30 mouse cellular contexts compared by ENCODE assay signal in the genomic region with DNA sequence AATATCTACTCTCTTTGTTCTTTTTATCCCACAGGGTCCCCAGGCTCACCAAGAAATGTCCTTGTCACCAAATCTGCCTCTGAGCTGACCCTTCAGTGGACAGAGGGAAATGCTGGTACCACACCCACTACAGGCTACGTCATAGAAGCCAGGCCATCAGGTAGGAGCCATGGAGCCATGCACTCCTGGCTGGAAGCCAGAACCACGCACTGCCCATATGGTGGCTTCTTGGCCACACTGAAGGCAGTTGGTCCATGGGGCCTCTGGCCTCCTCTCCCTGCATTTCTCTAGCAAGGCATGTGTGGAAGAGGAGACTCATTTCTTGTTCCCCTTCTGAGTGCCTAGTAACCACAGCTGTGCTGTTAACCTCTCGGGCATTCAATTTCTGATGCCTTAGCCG.
DNase-seq lines count a peak whose midpoint lies in the region; ATAC-seq lines count a peak whose summit lies in the region.
"Had no signal": no experiment of that assay in that cellular context is flagged by ENCODE, and none has a peak within 500 bp of the region (broad histone marks: within the 10 kb centered on the region; RNA-seq: fewer than 3 reads in every experiment).

No protein-coding gene starts in this region.

- peak; percentile 21; the same call in 1 of the 2 replicates for ATAC-seq in hindbrain, embryonic 13.5 days (ENCODE audit: low FRiP score)
- no peak for ATAC-seq in neural tube, embryonic 13.5 days (ENCODE audit: low read depth)
- no peak for ATAC-seq in heart, embryonic 12.5 days (ENCODE audit: insufficient number of reproducible peaks, low FRiP score)
- ATAC-seq: activated CD4-positive, CD25-positive, alpha-beta regulatory T cell, adult 4 months; forebrain, embryonic 16.5 days; midbrain, embryonic 16.5 days had no signal

- H3K4me1 ChIP-seq in hindbrain, embryonic 13.5 days (replicated peaks): peaks cover 25% of the 10 kb centered on the region
- H3K4me1 ChIP-seq in hindbrain, embryonic 10.5 days (replicated peaks): peaks cover 15% of the 10 kb centered on the region
- H3K4me1 ChIP-seq in neural tube, embryonic 13.5 days (replicated peaks): peaks cover 25% of the 10 kb centered on the region
- peaks cover 6% of the 10 kb centered on the region; the same call in 1 of the 2 replicates for H3K4me1 ChIP-seq in embryonic facial prominence, embryonic 10.5 days
- H3K4me1 ChIP-seq in heart, embryonic 12.5 days (replicated peaks): no peaks in the 10 kb centered on the region
- H3K4me1 ChIP-seq: heart, embryonic 15.5 days; stomach, embryonic 15.5 days had no signal

- no peak overlapping the region for H3K9ac ChIP-seq in hindbrain, embryonic 13.5 days
- H3K9ac ChIP-seq in neural tube, embryonic 13.5 days: no peak overlapping the region
- no peak overlapping the region for H3K9ac ChIP-seq in heart, embryonic 12.5 days
- H3K9ac ChIP-seq: heart, embryonic 15.5 days; hindbrain, embryonic 14.5 days; liver, embryonic 14.5 days; stomach, embryonic 15.5 days had no signal

- H3K9me3 ChIP-seq in hindbrain, embryonic 13.5 days: peaks cover 4% of the 10 kb centered on the region; the same call in 1 of the 2 replicates
- H3K9me3 ChIP-seq in hindbrain, embryonic 10.5 days: no peaks in the 10 kb centered on the region
- H3K9me3 ChIP-seq in neural tube, embryonic 13.5 days: no peaks in the 10 kb centered on the region
- H3K9me3 ChIP-seq in embryonic facial prominence, embryonic 10.5 days: no peaks in the 10 kb centered on the region
- no peaks in the 10 kb centered on the region; the same call in 1 of the 2 replicates for H3K9me3 ChIP-seq in heart, embryonic 12.5 days (replicated peaks)
- H3K9me3 ChIP-seq: heart, embryonic 15.5 days; stomach, embryonic 15.5 days had no signal

- peaks cover 5% of the 10 kb centered on the region; the same call in 1 of the 2 replicates for H3K36me3 ChIP-seq in hindbrain, embryonic 13.5 days
- no peaks in the 10 kb centered on the region for H3K36me3 ChIP-seq in hindbrain, embryonic 10.5 days
- no peaks in the 10 kb centered on the region for H3K36me3 ChIP-seq in neural tube, embryonic 13.5 days
- no peaks in the 10 kb centered on the region for H3K36me3 ChIP-seq in embryonic facial prominence, embryonic 10.5 days (replicated peaks)
- H3K36me3 ChIP-seq in heart, embryonic 12.5 days: peaks cover 17% of the 10 kb centered on the region

- no peak overlapping the region for H3K4me3 ChIP-seq in hindbrain, embryonic 13.5 days
- H3K4me3 ChIP-seq in hindbrain, embryonic 10.5 days: no peak overlapping the region
- H3K4me3 ChIP-seq in neural tube, embryonic 13.5 days: no peak overlapping the region
- no peak overlapping the region for H3K4me3 ChIP-seq in embryonic facial prominence, embryonic 10.5 days
- no peak overlapping the region for H3K4me3 ChIP-seq in heart, embryonic 12.5 days
- H3K4me3 ChIP-seq: erythroblast, embryonic 14.5 days; gastrocnemius, adult 2 months; heart, embryonic 15.5 days; myocyte; stomach, embryonic 15.5 days had no signal

- no peak for DNase-seq in hindbrain, embryonic 10.5 days (ENCODE audit: low spot score)
- no peak for DNase-seq in neural tube, embryonic 10.5 days (ENCODE audit: extremely low spot score, low spot score)
- peak; percentile 92 for DNase-seq in cerebellum, adult 9-11 months
- no peak for DNase-seq in embryonic facial prominence, embryonic 10.5 days (ENCODE audit: low spot score)
- no peak for DNase-seq in retina, embryonic 14.5 days (ENCODE audit: low spot score)
- DNase-seq: adrenal gland, adult 8-10 months; gastrocnemius, adult 2 months; heart, postnatal 36 days; kidney, adult 2 months; kidney, postnatal 4 days; layer of hippocampus, postnatal 36 days; liver; lung, adult 2 months; lung, postnatal 10 days; retina, postnatal 1 day; right cerebral cortex, postnatal 25 days had no signal

- peak overlapping the region; percentile 40; the same call in 1 of the 2 replicates for H3K27ac ChIP-seq in hindbrain, embryonic 13.5 days
- H3K27ac ChIP-seq in hindbrain, embryonic 10.5 days: no peak overlapping the region
- H3K27ac ChIP-seq in neural tube, embryonic 13.5 days (replicated peaks): peak overlapping the region; percentile 38; the same call in 1 of the 2 replicates
- 0 out of 2 replicates have a peak overlapping the region, but pooled peaks have one; percentile 24 for H3K27ac ChIP-seq in embryonic facial prominence, embryonic 10.5 days (replicated peaks)
- H3K27ac ChIP-seq in heart, embryonic 12.5 days (ENCODE audit: poor library complexity, severe bottlenecking): no peak overlapping the region
- H3K27ac ChIP-seq: gastrocnemius, adult 2 months; heart, embryonic 15.5 days; hindbrain, embryonic 14.5 days; kidney, postnatal 0 days; liver, embryonic 14.5 days; macrophage; stomach, embryonic 15.5 days had no signal

- peaks cover 57% of the 10 kb centered on the region for H3K27me3 ChIP-seq in hindbrain, embryonic 13.5 days
- H3K27me3 ChIP-seq in hindbrain, embryonic 10.5 days (ENCODE audit: insufficient read depth, poor library complexity, severe bottlenecking): peaks cover 38% of the 10 kb centered on the region
- peaks cover 27% of the 10 kb centered on the region for H3K27me3 ChIP-seq in neural tube, embryonic 13.5 days
- peaks cover 24% of the 10 kb centered on the region for H3K27me3 ChIP-seq in embryonic facial prominence, embryonic 10.5 days (replicated peaks; ENCODE audit: low read depth, poor library complexity, severe bottlenecking)
- no peaks in the 10 kb centered on the region for H3K27me3 ChIP-seq in heart, embryonic 12.5 days (replicated peaks)
- H3K27me3 ChIP-seq: heart, embryonic 15.5 days; stomach, embryonic 15.5 days had no signal

- 73% methylated on average over 4 of the region's 4 CpGs for WGBS in hindbrain, embryonic 13.5 days
- WGBS in hindbrain, embryonic 10.5 days: 88% methylated on average over 4 of the region's 4 CpGs
- whole genome bisulfite sequencing in neural tube, embryonic 13.5 days: 69% methylated on average over 4 of the region's 4 CpGs
- WGBS in embryonic facial prominence, embryonic 10.5 days: 88% methylated on average over 4 of the region's 4 CpGs
- 80% methylated on average over 4 of the region's 4 CpGs for WGBS in heart, embryonic 12.5 days

- H3K4me2 ChIP-seq in hindbrain, embryonic 13.5 days: no peak overlapping the region
- H3K4me2 ChIP-seq in neural tube, embryonic 13.5 days: no peak overlapping the region
- H3K4me2 ChIP-seq in heart, embryonic 12.5 days: no peak overlapping the region
- H3K4me2 ChIP-seq: heart, embryonic 15.5 days; hindbrain, embryonic 14.5 days; stomach, embryonic 15.5 days had no signal

Comparison
In these comparisons a context has a peak if more than half of its experiments do, and no peak if none do; other contexts are left out.
1. H3K27ac ChIP-seq: peak in hindbrain, embryonic 13.5 days (single experiment), neural tube, embryonic 13.5 days (single experiment) and embryonic facial prominence, embryonic 10.5 days (single experiment); none in hindbrain, embryonic 10.5 days (single experiment) and heart, embryonic 12.5 days (single experiment).